Mouse (Mus musculus): Measurements from ENCODE around the gene Nutm1.

Nutm1 gene

GRCm38 (mm10) chr2:112261748-112262653 is 2.9 kb upstream of the Nutm1 start, which contains the start of gene Nop10:
Gene Nop10, plus strand, starts transcription at chr2:112261926.
- peak; percentile 73 to 87 for DNase-seq (ENCODE audit: low spot score in 2 of 2)

DNA sequence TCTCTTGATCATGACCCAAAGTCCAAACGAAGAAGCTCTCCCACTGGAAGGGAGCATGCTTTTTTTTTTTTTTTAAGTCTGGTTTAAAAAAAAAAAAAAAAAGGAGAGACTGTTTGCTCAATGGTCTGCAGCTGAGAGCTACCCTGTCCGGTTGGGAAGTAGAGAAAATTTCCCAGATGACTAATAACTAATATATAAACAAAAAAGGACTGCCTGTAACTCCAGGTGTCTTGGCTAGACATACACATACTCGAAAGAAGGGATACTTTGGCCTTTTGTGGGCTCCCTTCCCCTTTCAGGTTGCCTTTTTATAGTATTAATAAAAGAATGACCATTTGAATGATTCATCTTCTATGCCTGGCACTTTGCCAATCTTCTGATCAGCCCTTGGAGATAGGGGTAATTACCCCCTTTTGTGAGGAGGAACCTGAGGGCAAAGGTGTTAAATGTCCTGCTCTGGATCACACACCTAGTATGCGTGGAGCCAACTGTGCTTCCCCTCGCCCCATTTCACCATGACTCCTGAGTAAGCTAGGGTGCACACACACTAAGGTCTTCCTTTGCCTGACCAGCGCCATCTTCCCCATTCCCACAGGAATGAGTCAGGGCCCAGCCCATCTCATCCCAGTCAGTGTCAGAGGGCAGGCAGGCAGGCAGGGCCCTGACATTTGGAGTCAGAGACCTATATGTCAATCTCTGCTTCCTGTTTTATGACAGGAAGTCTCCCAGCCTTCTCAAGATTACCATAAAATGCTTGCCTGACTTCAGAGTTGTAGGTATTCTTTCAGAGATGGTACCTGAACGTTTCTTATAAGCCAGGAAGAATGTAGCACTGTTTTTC is 4.2 kb downstream of the Nutm1 start:
- no peak for DNase-seq (ENCODE audit: low spot score in 2 of 2)

DNA sequence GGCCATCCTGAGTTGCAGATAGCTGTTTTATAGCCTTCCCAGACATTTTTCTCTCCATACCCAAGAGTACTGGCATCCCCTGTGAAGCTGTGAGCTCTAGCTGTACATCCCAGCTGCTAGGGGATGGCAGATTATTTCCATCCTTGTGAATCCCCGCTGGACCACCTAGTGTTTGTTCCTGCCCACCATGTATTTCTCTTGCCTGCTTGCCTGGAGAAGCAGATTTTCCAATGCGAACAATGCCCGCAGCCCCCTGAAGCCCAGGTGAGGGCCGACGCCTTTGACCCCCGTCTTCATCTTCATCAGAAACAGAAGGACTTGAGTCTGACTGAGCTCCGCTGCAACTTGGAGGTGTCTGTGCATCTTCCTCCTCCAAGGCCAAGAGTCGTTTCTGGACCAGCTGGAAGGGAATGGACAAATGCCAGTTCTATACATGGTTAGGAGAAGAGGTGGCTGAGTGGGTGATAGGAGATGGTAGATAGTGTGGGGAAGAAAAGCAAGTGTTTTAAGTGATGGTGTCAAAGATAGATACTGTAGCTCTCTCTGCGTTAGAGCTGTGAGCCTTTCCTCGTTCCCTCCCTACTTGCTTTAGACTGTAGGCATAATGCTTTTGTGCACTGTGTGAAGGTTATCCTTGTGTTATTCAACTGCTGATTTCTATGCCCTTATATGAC is 9.2 kb downstream of the Nutm1 start:
- no peak for DNase-seq (ENCODE audit: low spot score in 2 of 2)

- no peak for DNase-seq (ENCODE audit: low spot score in 2 of 2)
Observed at GRCm38 (mm10) chr2:112247323-112247722, 11.8 kb downstream of the Nutm1 start.

DNA sequence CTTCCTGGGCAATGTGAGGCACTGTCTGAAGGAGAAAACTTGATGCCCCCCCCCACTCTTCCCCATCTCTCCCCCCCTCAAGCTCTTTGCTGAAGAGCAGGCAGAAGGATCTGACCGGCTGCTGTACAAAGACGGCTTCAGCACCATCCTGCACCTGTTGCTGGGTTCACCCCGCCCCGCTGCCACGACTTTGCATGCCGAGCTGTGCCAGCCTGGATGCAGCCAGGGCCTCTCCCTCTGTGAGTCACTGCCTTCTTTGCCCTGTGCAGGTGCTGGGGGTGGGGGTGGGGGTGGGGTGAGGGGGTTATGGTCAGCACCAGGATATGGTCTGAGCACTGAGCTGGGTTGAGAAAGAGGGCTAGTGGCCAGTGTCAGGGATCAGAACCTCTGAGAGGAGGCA is 12.9 kb downstream of the Nutm1 start:
- no peak for DNase-seq (ENCODE audit: low spot score in 2 of 2)

DNA sequence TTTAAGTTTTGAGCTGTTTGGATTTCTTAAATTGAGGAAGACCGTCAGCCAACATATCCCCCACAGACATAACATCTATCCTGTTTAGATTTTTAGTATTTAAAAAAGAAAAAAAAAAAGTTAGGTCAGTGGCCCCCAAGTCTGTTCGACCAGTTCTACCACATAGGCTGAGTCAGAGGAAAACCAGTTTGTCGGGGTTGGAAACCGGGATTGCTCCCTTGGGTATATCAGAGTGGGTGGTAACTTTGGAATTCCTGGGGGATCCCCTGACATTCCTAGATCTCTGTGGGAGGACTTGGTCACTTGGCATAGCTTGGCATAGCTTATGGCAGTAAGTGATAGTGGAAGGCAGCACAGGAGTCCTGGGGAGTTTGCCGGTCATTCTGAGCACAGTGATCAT is 13.8 kb downstream of the Nutm1 start:
- DNase-seq (ENCODE audit: low spot score in 2 of 2) = no peak

DNA sequence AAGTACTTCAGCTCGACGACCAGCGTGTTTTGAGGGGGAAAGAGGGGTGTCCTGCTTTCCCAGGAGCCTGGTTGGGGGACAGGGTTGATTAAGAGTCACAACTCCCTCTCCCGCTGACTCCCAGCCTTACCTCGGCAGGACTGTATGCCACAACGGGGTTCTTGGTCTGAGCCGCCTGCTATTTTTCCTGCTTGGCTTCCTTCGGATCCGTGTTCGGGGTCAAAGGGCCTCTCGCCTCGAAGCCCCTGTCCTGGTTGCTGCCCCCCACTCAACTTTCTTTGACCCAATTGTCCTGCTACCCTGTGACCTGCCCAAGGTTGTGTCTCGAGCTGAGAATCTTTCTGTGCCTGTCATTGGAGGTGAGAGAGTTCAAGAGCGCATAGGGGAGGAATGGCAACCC is 17.3 kb downstream of the Nutm1 start:
- DNase-seq (ENCODE audit: low spot score in 2 of 2) = no peak

GRCm38 (mm10) chr2:112239935-112240721 is 19.0 kb downstream of the Nutm1 start:
- DNase-seq (ENCODE audit: low spot score in 2 of 2) = no peak

DNA sequence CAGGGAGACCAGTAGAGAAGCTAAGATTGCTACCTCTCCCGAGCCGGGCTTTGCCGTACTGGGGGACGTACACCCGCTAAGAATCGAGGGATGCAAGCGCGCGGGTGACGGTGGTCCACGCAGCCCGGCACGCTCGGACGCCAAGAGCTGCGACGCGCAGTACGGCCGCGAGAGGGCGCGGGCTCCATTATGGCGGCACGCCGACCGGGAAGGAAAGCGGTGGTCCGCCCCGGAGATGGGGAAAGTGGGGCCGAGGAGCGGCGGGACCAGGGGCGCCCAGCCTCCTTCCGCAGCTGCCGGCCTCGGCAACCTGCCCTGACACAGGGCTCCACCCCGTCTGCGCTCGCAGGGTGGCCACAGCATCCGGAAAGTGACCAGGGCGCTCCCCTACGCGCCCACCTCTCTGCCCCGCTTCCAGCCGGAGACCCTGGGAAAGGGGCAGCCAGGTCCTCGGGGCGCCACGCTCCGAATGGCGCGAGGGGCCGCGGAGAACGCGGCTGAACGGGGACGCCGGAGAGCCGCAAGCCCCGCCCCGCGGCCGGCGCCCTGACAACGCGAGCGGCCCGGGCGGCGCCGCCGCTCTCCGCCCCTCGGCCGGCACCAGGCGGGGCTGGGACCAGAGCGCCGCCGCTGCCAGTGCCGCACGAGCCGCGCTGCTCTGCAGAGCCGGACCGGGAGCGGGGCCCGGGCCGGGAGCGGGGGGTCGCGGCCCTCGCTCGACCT is 19.7 kb downstream of the Nutm1 start, which contains the start of gene Lpcat4:
Gene Lpcat4 (plus strand): TSS at position 257 of the 723 bp plus-strand sequence.
- DNase-seq (ENCODE audit: low spot score in 2 of 2) = peak; percentile 85 to 91

DNA sequence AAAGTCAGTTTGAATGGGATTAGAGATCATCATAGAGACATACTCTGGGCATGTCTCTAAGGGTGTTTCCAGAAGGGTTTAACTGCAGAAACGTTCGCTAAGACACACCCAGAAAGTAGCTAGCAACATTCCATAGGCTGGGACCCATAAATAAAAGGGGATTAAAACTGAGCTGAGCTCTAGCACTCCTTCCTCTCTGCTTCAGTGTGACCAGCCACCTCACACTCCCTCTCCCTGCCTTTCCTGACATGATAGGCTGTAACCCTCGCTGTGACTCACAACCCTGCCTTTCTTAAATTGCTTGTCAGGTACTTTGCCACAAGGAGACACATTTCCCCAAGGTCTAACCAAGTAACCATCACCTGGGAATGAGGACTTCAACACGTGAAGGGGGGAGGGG is 21.1 kb downstream of the Nutm1 start:
- no peak for DNase-seq (ENCODE audit: low spot score in 2 of 2)

DNA sequence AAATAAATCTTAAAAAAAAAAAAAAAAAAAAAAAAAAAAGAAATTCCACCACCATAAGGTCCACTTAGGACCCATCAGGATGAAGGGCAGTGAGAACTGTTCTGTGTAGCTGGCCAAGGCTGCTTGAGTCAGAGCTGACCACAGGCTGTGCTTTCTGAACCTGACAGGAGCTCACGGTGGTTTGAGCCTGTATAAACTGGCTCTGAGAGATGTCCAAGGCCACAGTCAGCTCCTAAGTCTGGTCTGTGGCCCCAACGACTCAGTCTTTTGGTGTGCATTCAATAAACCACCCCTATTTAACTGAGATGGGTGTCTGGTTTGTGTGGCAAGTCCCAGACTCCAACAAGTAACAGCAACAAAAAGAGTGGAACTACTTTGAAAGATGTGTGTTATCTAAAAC is 22.5 kb downstream of the Nutm1 start:
- DNase-seq (ENCODE audit: low spot score in 2 of 2) = no peak

DNA sequence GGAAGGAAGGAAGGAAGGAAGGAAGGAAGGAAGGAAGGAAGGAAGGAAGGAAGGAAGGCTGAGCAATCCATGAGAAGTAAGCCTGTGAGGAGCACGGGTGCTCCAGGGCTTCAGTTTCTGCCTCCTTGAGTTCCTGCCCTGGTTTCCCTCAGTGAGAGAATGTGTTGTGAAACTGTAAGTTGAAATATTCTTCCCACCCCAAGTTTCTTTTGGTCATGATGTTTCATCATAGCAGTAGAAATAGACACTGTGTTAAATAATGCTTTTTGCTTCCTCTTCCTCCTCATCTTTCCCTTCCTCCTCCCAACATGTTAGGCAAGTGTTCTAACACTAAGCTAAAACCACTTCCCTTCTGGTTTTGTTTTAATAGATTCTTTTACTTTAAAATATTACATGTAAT is 26.5 kb downstream of the Nutm1 start:
- DNase-seq (ENCODE audit: low spot score in 2 of 2) = no peak

DNA sequence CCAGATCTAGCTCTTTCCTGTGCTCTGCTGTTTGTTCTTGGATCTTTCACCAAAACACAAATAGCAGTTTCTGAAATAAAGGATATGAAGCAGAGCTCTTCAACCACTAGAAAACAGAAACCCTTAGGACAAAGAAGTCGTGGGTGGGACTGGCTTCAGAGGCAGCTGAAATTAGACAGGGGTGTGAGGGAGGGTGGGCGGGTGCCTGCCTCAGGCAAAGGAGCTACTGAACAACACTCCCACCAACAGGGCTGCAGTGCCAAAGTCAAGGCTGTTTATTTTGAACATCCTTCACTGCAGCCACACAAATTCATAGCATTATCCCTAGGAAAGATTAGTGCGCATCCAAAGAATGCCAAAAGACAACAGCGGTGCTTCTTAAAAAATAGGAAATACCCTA is 34.7 kb downstream of the Nutm1 start:
- DNase-seq (ENCODE audit: low spot score in 2 of 2) = no peak

DNA sequence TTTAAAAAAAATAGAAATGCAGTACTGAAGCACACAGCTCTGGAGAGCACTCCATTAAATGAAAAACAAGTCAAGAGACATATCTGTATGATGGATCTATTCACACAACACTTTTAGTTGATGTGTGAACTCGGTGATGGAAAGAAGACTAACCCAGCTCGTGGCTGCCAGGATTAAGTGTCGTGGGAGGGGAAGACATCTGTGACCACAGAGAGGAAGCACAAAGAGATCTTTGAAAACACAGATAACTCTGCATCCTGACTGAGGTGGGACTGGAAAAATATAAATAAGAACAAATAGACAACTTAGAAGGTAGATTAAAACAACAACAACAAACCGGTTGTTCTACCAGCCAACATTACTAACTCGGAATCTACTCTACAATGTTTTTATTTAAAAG is 36.5 kb downstream of the Nutm1 start:
- DNase-seq (ENCODE audit: low spot score in 2 of 2) = no peak

DNA sequence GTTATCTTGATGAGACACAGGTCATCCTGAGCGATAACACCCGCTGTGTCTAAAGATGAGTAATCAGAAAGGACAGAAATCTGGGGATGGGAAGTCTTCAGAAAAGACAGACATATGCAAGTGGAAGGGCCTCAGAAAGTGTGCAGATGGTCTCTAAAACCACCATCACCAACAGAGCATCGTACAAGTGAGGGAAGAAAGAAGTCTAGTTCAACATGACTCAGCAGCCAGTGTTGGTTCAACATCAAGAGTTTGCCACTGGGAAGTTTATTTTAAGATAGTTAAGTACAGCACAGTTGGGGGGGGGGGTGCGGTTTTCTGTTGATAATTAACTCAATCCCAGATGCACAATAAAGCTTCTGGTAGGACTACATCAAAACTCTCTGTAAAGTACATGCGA is 38.2 kb downstream of the Nutm1 start:
- no peak for DNase-seq (ENCODE audit: low spot score in 2 of 2)

GRCm38 (mm10) chr2:112217614-112218013 is 41.5 kb downstream of the Nutm1 start:
- no peak for DNase-seq (ENCODE audit: low spot score in 2 of 2)

DNA sequence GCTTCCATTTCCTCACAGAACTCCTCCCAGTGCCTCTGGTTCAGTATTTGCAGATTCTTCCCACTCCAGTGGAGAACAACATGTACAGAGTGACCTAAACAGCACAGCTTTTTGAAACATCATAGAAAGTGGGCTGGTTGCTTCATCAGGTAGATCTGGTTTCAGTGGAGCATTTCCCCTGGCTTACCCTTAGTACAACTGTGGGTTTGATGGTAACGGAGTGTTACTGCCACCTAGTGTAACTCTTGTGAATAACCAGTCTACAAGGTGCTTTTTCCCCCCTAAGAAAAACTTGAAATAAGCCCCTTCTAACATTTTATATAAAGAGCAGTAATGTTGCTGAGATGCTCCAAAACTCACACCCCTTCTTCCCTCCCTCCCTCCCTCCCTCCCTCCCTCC is 43.1 kb downstream of the Nutm1 start:
- no peak for DNase-seq (ENCODE audit: low spot score in 2 of 2)

- no peak for DNase-seq (ENCODE audit: low spot score in 2 of 2)
Observed at GRCm38 (mm10) chr2:112210699-112211098, 48.4 kb downstream of the Nutm1 start.

GRCm38 (mm10) chr2:112210142-112210541 is 48.9 kb downstream of the Nutm1 start:
- peak; percentile 18 to 32 for DNase-seq (ENCODE audit: low spot score in 2 of 2)

DNA sequence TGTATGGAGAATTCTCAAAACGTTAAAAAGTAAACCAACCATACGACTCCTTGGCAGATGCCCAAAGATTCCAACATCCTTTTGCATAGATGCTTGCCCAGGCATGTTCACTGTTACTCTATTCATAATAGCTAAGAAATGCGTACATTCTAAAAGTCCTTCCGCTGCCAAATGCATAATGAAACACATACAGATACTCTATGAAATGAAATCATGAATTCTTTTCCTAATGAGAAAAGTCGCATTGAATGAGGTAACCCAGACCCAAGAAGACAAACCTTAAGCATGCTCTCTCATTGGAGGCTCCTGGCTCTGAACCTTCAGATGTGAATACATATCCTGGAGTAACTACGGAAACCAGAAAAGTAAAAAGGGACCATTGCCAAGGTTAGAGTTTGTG is 56.0 kb downstream of the Nutm1 start:
- DNase-seq (ENCODE audit: low spot score in 2 of 2) = no peak
